Mouse (Mus musculus): ENCODE results near the gene Rtl9.

GRCm38 (mm10) chrX:143105866-143106265 lies 6.5 kb downstream of the Rtl9 start:
- TF ChIP-seq EP300 (IDR thresholded peaks at IDR 0.05; ENCODE audit: insufficient read depth, low read depth, low read length) (no peak), POLR2A (IDR thresholded peaks at IDR 0.05; ENCODE audit: insufficient read depth, low read depth, low read length) (no peak)
